Mouse (Mus musculus) CH12.LX (cell line): ENCODE results near the gene Treml4. TPM values are rescaled to one million over a fixed set of nuclear protein-coding genes. Genes with fewer than 3 reads are reported as not detected.

ENCODE experiments used
- DNase-seq: peaks from one replicate; pipeline ENCODE4 v3.0.0-alpha.2; 2013; ENCODE audit errors: extremely low read depth
- H3K27ac ChIP-seq: 2 replicates; pipeline ENCODE4 v1.5.1; 2012; ENCODE audit warnings: low read depth, mild to moderate bottlenecking, control low read depth, moderate library complexity; ENCODE audit not compliant: insufficient read depth
- H3K27me3 ChIP-seq: replicated peaks from 2 replicates; pipeline ENCODE3; 2012; ENCODE audit warnings: inconsistent platforms
- H3K36me3 ChIP-seq, 2 experiments: replicated peaks in 1 of 2; 2 replicates each; pipeline versions ENCODE3 to v1.6.1; 2012; ENCODE audit warnings: inconsistent platforms in 1 of 2, low read length in 1 of 2, mild to moderate bottlenecking in 1 of 2, mixed read lengths in 1 of 2, moderate library complexity in 1 of 2; ENCODE audit not compliant: control insufficient read depth in 1 of 2, insufficient read depth in 1 of 2
- H3K4me1 ChIP-seq, 2 experiments: 2 replicates each; pipeline ENCODE4 v1.6.1; 2012; ENCODE audit warnings: inconsistent platforms in 1 of 2, moderate library complexity in 1 of 2; ENCODE audit not compliant: insufficient read depth in 2 of 2, control insufficient read depth in 1 of 2
- H3K4me2 ChIP-seq: 2 replicates; pipeline ENCODE4 v1.6.1; 2012; ENCODE audit warnings: low read depth, mild to moderate bottlenecking, control low read depth; ENCODE audit not compliant: poor library complexity, insufficient read depth, severe bottlenecking
- H3K4me3 ChIP-seq, 3 experiments: fragments of 150-350 bp in 1 of 3; sonication (generic) in 1 of 3; replicated peaks in 1 of 3; 2 replicates each; pipeline versions ENCODE3 to v1.5.1; 2011 to 2012; ENCODE audit warnings: low read depth in 2 of 3, low read length in 2 of 3, mild to moderate bottlenecking in 2 of 3, moderate library complexity in 2 of 3, control low read depth in 1 of 3, improper control_type of control experiment in 1 of 3, inconsistent platforms in 1 of 3, mixed read lengths in 1 of 3; ENCODE audit not compliant: poor library complexity in 1 of 3
- H3K79me2 ChIP-seq: replicated peaks from 2 replicates; pipeline ENCODE4 v1.6.1; 2012; ENCODE audit warnings: mild to moderate bottlenecking, moderate library complexity; ENCODE audit not compliant: control insufficient read depth, poor library complexity, insufficient read depth, severe bottlenecking; ENCODE audit errors: extremely low read depth
- H3K9ac ChIP-seq: 2 replicates; pipeline ENCODE4 v1.6.1; 2012; ENCODE audit warnings: low read depth, mild to moderate bottlenecking, control low read depth, moderate library complexity; ENCODE audit not compliant: insufficient read depth
- H3K9me3 ChIP-seq: replicated peaks from 2 replicates; pipeline ENCODE3; 2012; ENCODE audit warnings: low read length, inconsistent platforms, mixed read lengths
- BHLHE40 ChIP-seq: IDR thresholded peaks from 2 replicates; pipeline ENCODE4 v1.6.1; 2011; ENCODE audit warnings: mild to moderate bottlenecking, low read depth, low read length, improper control_type of control experiment
- CHD1 ChIP-seq: IDR thresholded peaks from 2 replicates; pipeline ENCODE4 v1.6.1; 2012; ENCODE audit warnings: low read depth, low read length, improper control_type of control experiment, inconsistent platforms
- CTCF ChIP-seq, 2 experiments: IDR thresholded peaks in 1 of 2; conservative IDR thresholded peaks in 1 of 2; 2 replicates each; pipeline ENCODE4 v1.5.1; 2011 to 2012; ENCODE audit warnings: low read depth in 2 of 2, low read length in 2 of 2, improper control_type of control experiment in 1 of 2, inconsistent platforms in 1 of 2, mild to moderate bottlenecking in 1 of 2, moderate library complexity in 1 of 2
- EP300 ChIP-seq: IDR thresholded peaks from 2 replicates; pipeline ENCODE4 v1.6.1; 2011; ENCODE audit warnings: low read length, improper control_type of control experiment
- HCFC1 ChIP-seq: IDR thresholded peaks from 2 replicates; pipeline ENCODE4 v1.6.1; 2012; ENCODE audit warnings: low read depth, mild to moderate bottlenecking, inconsistent platforms, low read length, improper control_type of control experiment
- IRF4 ChIP-seq: IDR thresholded peaks from 2 replicates; pipeline ENCODE4 v1.6.1; 2014; ENCODE audit warnings: low read depth, mild to moderate bottlenecking, inconsistent platforms, low read length, improper control_type of control experiment
- KAT2A ChIP-seq: IDR thresholded peaks from 2 replicates; pipeline ENCODE4 v1.6.1; 2012; ENCODE audit warnings: low read length, improper control_type of control experiment, inconsistent platforms; ENCODE audit not compliant: insufficient replicate concordance
- MAZ ChIP-seq: IDR thresholded peaks from 2 replicates; pipeline ENCODE4 v1.6.1; 2012; ENCODE audit warnings: low read depth, mild to moderate bottlenecking, inconsistent platforms, low read length, improper control_type of control experiment, moderate library complexity
- MXI1 ChIP-seq: IDR thresholded peaks from 2 replicates; pipeline ENCODE4 v1.6.1; 2011; ENCODE audit warnings: mild to moderate bottlenecking, low read depth, low read length, improper control_type of control experiment
- MYC ChIP-seq: IDR thresholded peaks from 2 replicates; pipeline ENCODE4 v1.6.1; 2011; ENCODE audit warnings: low read depth, mild to moderate bottlenecking, improper control_type of control experiment, low read length
- NRF1 ChIP-seq: IDR thresholded peaks from 2 replicates; pipeline ENCODE4 v1.6.1; 2014; ENCODE audit warnings: low read depth, mild to moderate bottlenecking, inconsistent platforms, low read length, improper control_type of control experiment, moderate library complexity
- RCOR1 ChIP-seq: conservative IDR thresholded peaks from 2 replicates; pipeline ENCODE4 v1.6.1; 2012; ENCODE audit warnings: low read depth, mild to moderate bottlenecking, inconsistent platforms, low read length, improper control_type of control experiment
- SIN3A ChIP-seq: IDR thresholded peaks from 2 replicates; pipeline ENCODE4 v1.6.1; 2012; ENCODE audit warnings: low read length, improper control_type of control experiment, inconsistent platforms
- SMC3 ChIP-seq: IDR thresholded peaks from 2 replicates; pipeline ENCODE4 v1.6.1; 2011; ENCODE audit warnings: low read depth, low read length, improper control_type of control experiment
- TBP ChIP-seq: conservative IDR thresholded peaks from 2 replicates; pipeline ENCODE4 v1.6.1; 2011; ENCODE audit warnings: low read depth, low read length, improper control_type of control experiment
- USF2 ChIP-seq: conservative IDR thresholded peaks from 2 replicates; pipeline ENCODE4 v1.6.1; 2011; ENCODE audit warnings: low read depth, low read length, improper control_type of control experiment
- ZC3H11A ChIP-seq: IDR thresholded peaks from 2 replicates; pipeline ENCODE4 v1.6.1; 2012; ENCODE audit warnings: low read depth, mild to moderate bottlenecking, inconsistent platforms, low read length, improper control_type of control experiment
- ZNF384 ChIP-seq: IDR thresholded peaks from 2 replicates; pipeline ENCODE4 v1.6.1; 2012; ENCODE audit warnings: low read depth, low read length, improper control_type of control experiment, inconsistent platforms
- dilution Hi-C: fragments of 300-500 bp; cut with MboI; formaldehyde crosslinking; loops from 2 replicates; pipeline ENCODE4 v1.14.3; 2020; ENCODE audit warnings: low sequenced_read_pairs; ENCODE audit not compliant: extremely low pct_unique_long_range_greater_than_20kb, extremely low pct_ligation_motif_present
- in situ Hi-C: fragments of 300-500 bp; cut with MboI; formaldehyde crosslinking; loops from 3 replicates; pipeline ENCODE4 v1.14.3; 2019; ENCODE audit warnings: low sequenced_read_pairs, low pct_ligation_motif_present, low pct_unique_long_range_greater_than_20kb, mixed read lengths
- polyA plus RNA-seq: library from polyadenylated mRNA; unstranded; fragments of >175 nt; gene quantifications from 2 replicates; pipeline ENCODE4 v1.2.1, GENCODE M21; 2012; ENCODE audit warnings: low read depth; ENCODE audit not compliant: insufficient read length
- total RNA-seq, 2 experiments: library from RNA; depleted of rRNA; stranded (reverse); fragments of 300-350 nt in 1 of 2; fragments of >200 nt in 1 of 2; gene quantifications; 2 replicates each; pipeline ENCODE4 v1.2.3; 2012 to 2014

The Treml4 gene
- total and polyA plus RNA-seq, 3 experiments: 0.13 to 1.1 (median 0.55) TPM

GRCm38 (mm10) chr17:48247221-48247928 lies 16.7 kb upstream of the Treml4 start, which contains the start of gene Trem3:
Gene Trem3 (plus strand): TSS chr17:48247777.
- in situ Hi-C loops: no loop called here
- DNase-seq: no peak
- TF ChIP-seq MXI1 (no peak), IRF4 (no peak), ZNF384 (no peak), RCOR1 (no peak), SMC3 (no peak), BHLHE40 (no peak), ZC3H11A (no peak)
- no peak within 1 kb of the TSS for H3K27ac ChIP-seq
- H3K36me3 ChIP-seq: no peaks in the 10 kb centered on the region
- H3K9me3 ChIP-seq: no peaks in the 10 kb centered on the region
- no peaks in the 10 kb centered on the region for H3K79me2 ChIP-seq
- dilution Hi-C loops: no loop called here
- no peak within 1 kb of the TSS for H3K4me2 ChIP-seq
- H3K9ac ChIP-seq: no peak within 1 kb of the TSS
- no peak within 1 kb of the TSS for H3K4me3 ChIP-seq
- peaks cover 3% of the 10 kb centered on the region for H3K27me3 ChIP-seq
- no peaks in the 10 kb centered on the region; a peak in 1 of 4 replicates for H3K4me1 ChIP-seq

DNA sequence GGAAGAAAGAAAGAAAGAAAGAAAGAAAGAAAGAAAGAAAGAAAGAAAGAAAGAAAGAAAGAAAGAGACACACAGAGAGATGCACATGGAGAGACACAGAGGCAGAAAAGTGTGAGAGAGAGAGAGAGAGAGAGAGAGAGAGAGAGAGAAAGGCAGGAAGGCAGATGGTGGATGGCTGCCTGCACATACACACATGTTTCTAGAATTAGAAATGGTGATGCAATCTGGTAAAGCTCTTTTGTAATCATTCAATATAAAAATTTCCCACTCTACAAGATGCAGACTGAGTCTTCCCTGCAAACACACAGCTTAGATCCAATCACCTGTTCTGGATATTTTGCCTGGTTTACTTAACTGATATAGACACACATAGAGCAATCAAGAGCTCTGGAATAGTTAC lies 15.1 kb upstream of the Treml4 start:
- H3K27me3 ChIP-seq: peaks cover 10% of the 10 kb centered on the region
- H3K4me1 ChIP-seq: no peaks in the 10 kb centered on the region; a peak in 1 of 4 replicates
- no peaks in the 10 kb centered on the region for H3K36me3 ChIP-seq
- TF ChIP-seq MAZ (no peak), CHD1 (no peak), USF2 (no peak), HCFC1 (no peak), KAT2A (no peak), NRF1 (no peak), SIN3A (no peak), EP300 (no peak), MYC (no peak), CTCF (conservative IDR thresholded peaks at IDR 0.05 in 1 of 2, IDR thresholded peaks at IDR 0.05 in 1 of 2; ENCODE audit: low read depth in 2 of 2, low read length in 2 of 2) (no peak), TBP (no peak)
- no peak overlapping the region for H3K27ac ChIP-seq
- no peaks in the 10 kb centered on the region for H3K9me3 ChIP-seq
- no peak overlapping the region for H3K9ac ChIP-seq
- in situ Hi-C loops: no loop called here
- no peak for DNase-seq
- dilution Hi-C loops: no loop called here
- no peak overlapping the region for H3K4me2 ChIP-seq
- no peaks in the 10 kb centered on the region for H3K79me2 ChIP-seq
- no peak overlapping the region for H3K4me3 ChIP-seq
